Mouse (Mus musculus): ENCODE measurements around the gene Tex37.

DNA sequence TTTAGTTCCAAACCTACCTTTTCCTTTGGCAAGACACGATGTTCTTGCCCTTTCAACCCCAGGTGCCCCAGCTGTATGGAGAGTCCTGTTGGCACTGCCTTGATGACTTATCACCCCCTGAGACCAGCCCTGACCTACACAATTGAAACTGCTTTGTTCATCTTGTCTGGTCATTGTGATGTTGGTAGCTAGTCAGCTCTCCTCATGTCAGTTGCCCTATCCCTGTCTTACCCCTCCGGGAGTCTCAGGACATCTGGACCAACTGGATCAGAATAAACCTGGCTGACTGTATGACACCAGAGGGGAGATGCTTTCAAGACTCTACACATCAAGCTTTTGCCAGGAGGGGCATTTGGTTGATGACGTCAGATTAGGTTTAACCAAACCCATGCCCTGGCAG, at the start of gene Tex37:
- no peak for TF ChIP-seq GATA1 (IDR thresholded peaks at IDR 0.05; ENCODE audit: borderline replicate concordance, low read length)
- TF ChIP-seq FLI1 (IDR thresholded peaks at IDR 0.05; ENCODE audit: low read length) = no peak

Data from megakaryocyte, embryonic 14.5 days (primary cell).